Mouse (Mus musculus): ENCODE measurements around the gene Gm1110. TPM values are rescaled to one million over a fixed set of nuclear protein-coding genes. Genes with fewer than 3 reads are reported as not detected.
"Not testable (repeated sequence)": the region's sequence is repeated elsewhere in the genome, so short reads cannot be mapped to it uniquely, and the experiment has no call there.

The Gm1110 gene
- polyA plus RNA-seq (2014; fragmentation: Nextera tagmentation; extraction: Ambion mirVana), result 0.16 TPM in 1 of 2 replicates, not detected in the other

DNA sequence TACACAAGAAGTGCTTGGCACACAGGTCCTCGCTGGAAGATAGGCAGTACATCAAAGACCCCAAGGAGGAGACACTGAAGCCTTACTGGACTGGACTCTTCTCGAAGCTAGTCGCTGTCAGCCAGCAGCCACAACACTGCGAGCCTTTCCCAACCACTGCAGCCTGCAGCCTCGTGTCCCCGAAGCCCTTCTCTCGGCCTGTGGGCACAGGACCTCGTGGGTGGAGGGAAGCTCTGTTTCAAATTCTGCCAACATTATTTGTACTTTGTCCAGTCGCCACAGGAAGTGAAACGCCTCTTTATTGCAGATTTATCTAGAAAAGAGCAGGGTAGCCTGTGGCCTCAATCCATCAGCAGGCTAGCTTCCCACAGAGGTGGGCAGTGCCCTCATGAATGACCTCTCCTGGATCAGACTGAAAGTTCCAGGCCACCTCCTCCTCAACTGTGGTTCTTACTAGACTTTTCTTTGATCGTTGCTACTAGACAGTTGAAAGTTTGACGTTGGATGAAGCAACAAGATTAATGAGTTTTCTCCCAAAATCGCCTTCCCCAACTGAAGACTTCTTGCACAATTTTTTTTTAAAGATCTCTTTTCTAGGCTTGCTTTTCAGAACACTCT lies at the start of gene Gm1110:
Gene Gm1110, minus strand, starts transcription at position 203 of the 618 bp plus-strand sequence.
- H3K9me3 ChIP-seq (ENCODE audit: control insufficient read depth, low read length), result no peaks in the 10 kb centered on the region
- no peak within 1 kb of the TSS for H3K4me2 ChIP-seq (ENCODE audit: low read depth, low read length)
- H3K27ac ChIP-seq (replicated peaks; ENCODE audit: low read depth, low read length), result no peak within 1 kb of the TSS
- DNase-seq (ENCODE audit: low spot score) (no peak), ATAC-seq (ENCODE audit: low read depth) (no peak)
- no peaks in the 10 kb centered on the region for H3K27me3 ChIP-seq (replicated peaks; ENCODE audit: control insufficient read depth, insufficient read depth, low read length)
- WGBS, result 77% methylated on average over 13 of the region's 13 CpGs
- H3K4me1 ChIP-seq (ENCODE audit: control insufficient read depth, insufficient read depth, low read length), result no peaks in the 10 kb centered on the region
- no peak within 1 kb of the TSS for H3K9ac ChIP-seq (ENCODE audit: low read depth, low read length)
- H3K36me3 ChIP-seq (ENCODE audit: control insufficient read depth, insufficient read depth, low read length), result no peaks in the 10 kb centered on the region
- no peak within 1 kb of the TSS for H3K4me3 ChIP-seq (ENCODE audit: low read depth, low read length)

DNA sequence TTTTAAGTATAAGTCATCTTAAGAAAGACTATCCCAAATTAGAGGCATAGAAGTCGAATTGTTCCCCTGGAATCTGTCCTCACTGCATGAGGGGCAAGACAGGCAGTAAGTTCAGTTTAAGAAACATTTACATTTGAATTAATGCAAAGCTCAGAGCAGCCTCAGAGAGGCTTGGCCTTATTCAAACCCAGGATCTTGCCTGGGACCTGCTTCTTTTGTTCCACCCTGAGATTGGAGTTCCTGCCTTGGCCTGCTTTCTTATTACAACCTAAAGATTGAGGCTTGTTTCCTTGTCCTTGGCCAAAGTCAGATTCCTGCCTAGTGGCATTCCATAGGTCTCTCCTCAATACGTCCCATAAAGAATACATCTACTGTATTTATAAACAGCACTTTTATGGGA lies 24.9 kb upstream of the Gm1110 start:
- H3K9ac ChIP-seq (ENCODE audit: low read depth, low read length), result no peak overlapping the region
- no peaks in the 10 kb centered on the region for H3K4me1 ChIP-seq (ENCODE audit: control insufficient read depth, insufficient read depth, low read length)
- H3K4me2 ChIP-seq (ENCODE audit: low read depth, low read length), result no peak overlapping the region
- no peak overlapping the region for H3K4me3 ChIP-seq (ENCODE audit: low read depth, low read length)
- peaks cover 15% of the 10 kb centered on the region; the same call in 1 of the 2 replicates for H3K9me3 ChIP-seq (ENCODE audit: control insufficient read depth, low read length)
- DNase-seq (ENCODE audit: low spot score), result no peak
- ATAC-seq (ENCODE audit: low read depth), result no peak
- H3K27ac ChIP-seq (replicated peaks; ENCODE audit: low read depth, low read length), result no peak overlapping the region
- 61% methylated on average over 2 of the region's 2 CpGs for WGBS
- H3K36me3 ChIP-seq (ENCODE audit: control insufficient read depth, insufficient read depth, low read length), result no peaks in the 10 kb centered on the region
- H3K27me3 ChIP-seq (replicated peaks; ENCODE audit: control insufficient read depth, insufficient read depth, low read length), result no peaks in the 10 kb centered on the region

DNA sequence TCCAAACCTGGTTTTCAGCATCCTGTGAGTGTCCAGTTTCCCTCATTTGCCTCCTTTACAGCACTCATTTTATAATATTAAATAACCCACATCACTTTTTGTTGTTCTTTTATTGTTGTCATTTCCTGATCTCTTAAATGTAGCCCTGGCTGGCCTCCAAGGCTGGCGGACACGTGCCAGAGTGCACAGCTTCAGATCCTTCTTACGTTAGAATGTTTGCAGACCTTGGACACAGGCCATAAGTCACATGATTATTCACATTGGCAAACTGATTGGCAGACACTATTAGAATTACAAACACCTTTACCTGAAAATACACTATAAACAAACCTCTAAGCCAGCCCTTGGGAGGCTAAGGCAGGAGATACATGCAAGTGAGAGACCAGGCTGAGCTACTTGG lies 1.2 kb upstream of the Gm1110 start:
- H3K27ac ChIP-seq (replicated peaks; ENCODE audit: low read depth, low read length), result no peak overlapping the region
- no peak overlapping the region for H3K4me3 ChIP-seq (ENCODE audit: low read depth, low read length)
- no peaks in the 10 kb centered on the region for H3K27me3 ChIP-seq (replicated peaks; ENCODE audit: control insufficient read depth, insufficient read depth, low read length)
- H3K4me1 ChIP-seq (ENCODE audit: control insufficient read depth, insufficient read depth, low read length), result no peaks in the 10 kb centered on the region
- H3K9me3 ChIP-seq (ENCODE audit: control insufficient read depth, low read length), result no peaks in the 10 kb centered on the region
- no peak overlapping the region for H3K9ac ChIP-seq (ENCODE audit: low read depth, low read length)
- no peak; the same call in 1 of the 2 replicates for ATAC-seq (ENCODE audit: low read depth)
- no peaks in the 10 kb centered on the region for H3K36me3 ChIP-seq (ENCODE audit: control insufficient read depth, insufficient read depth, low read length)
- 44% methylated on average over 3 of the region's 3 CpGs for WGBS
- no peak overlapping the region for H3K4me2 ChIP-seq (ENCODE audit: low read depth, low read length)
- peak; percentile 17 for DNase-seq (ENCODE audit: low spot score)

DNA sequence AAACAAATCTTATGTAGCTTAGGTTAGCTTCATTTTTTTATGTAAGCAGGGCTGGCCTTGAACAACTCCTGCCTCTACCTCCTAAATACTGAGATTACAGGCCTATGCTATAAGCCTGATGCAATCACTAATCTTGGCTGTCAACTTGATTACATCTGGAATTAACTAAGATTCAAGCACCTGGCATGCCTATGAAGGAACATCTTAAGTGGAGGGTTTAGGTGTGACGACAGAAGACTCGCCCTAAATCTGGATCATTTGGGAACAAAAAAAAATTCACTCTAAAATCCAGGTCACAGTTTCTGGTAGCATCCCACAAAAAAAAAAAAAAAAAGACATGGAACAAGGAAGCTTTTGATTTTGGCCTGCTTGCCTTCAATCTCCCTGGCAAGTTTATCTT lies 3.1 kb downstream of the Gm1110 start:
- Histone ChIP-seq H3K9me3 (ENCODE audit: control insufficient read depth, low read length) (no peaks in the 10 kb centered on the region), H3K36me3 (ENCODE audit: control insufficient read depth, insufficient read depth, low read length) (no peaks in the 10 kb centered on the region), H3K4me1 (ENCODE audit: control insufficient read depth, insufficient read depth, low read length) (no peaks in the 10 kb centered on the region), H3K4me3 (ENCODE audit: low read depth, low read length) (no peak overlapping the region), H3K9ac (ENCODE audit: low read depth, low read length) (no peak overlapping the region), H3K27me3 (replicated peaks; ENCODE audit: control insufficient read depth, insufficient read depth, low read length) (no peaks in the 10 kb centered on the region), H3K27ac (replicated peaks; ENCODE audit: low read depth, low read length) (no peak overlapping the region), H3K4me2 (ENCODE audit: low read depth, low read length) (no peak overlapping the region)
- ATAC-seq (ENCODE audit: low read depth), result no peak
- no peak for DNase-seq (ENCODE audit: low spot score)
- WGBS, result 79% methylated on average over 2 of the region's 2 CpGs

DNA sequence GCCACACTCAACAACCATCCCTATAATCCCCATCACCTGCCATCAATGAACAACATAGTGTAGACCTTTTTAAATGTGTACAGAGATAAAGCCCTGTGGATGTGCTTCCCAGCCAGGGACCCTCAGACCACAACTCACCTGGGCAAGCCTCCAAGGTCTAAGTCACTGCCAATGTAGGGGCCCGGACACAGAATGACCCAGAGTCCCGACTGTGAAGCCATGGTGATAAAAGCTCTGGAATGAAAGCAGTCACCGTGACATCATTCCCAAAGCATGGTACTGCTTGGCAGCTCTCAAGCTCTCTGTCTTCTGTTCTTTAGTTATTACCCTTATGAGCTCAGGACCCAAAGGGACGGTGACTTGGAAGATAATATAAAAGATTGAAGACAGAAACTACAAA lies 9.8 kb downstream of the Gm1110 start:
- Histone ChIP-seq H3K36me3 (ENCODE audit: control insufficient read depth, insufficient read depth, low read length) (no peaks in the 10 kb centered on the region), H3K27ac (replicated peaks; ENCODE audit: low read depth, low read length) (no peak overlapping the region), H3K4me3 (ENCODE audit: low read depth, low read length) (no peak overlapping the region), H3K4me2 (ENCODE audit: low read depth, low read length) (no peak overlapping the region), H3K27me3 (replicated peaks; ENCODE audit: control insufficient read depth, insufficient read depth, low read length) (no peaks in the 10 kb centered on the region), H3K9me3 (ENCODE audit: control insufficient read depth, low read length) (no peaks in the 10 kb centered on the region), H3K9ac (ENCODE audit: low read depth, low read length) (no peak overlapping the region), H3K4me1 (ENCODE audit: control insufficient read depth, insufficient read depth, low read length) (no peaks in the 10 kb centered on the region)
- DNase-seq (ENCODE audit: low spot score) (no peak), ATAC-seq (ENCODE audit: low read depth) (no peak)
- 78% methylated on average over 4 of the region's 4 CpGs for whole genome bisulfite sequencing

DNA sequence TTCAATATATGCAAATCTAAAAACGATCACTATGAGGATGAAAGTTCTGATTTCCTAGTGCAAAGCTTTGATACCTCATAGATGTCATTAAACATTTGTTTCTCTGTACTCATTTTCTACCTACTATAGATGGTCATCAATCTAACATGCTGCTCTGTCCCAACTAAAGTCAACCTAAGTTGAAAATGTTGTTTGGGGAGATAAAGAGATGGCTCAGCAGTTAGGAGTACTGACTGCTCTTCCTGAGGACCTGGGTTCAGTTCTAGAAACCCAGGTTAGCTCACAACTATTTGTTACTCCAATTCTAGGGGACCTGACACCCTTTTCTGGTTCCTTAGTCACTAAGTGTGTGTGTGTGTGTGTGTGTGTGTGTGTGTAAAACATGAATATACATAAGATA lies 11.7 kb downstream of the Gm1110 start:
- H3K9me3 ChIP-seq (ENCODE audit: control insufficient read depth, low read length), result no peaks in the 10 kb centered on the region
- no peak overlapping the region for H3K4me2 ChIP-seq (ENCODE audit: low read depth, low read length)
- DNase-seq (ENCODE audit: low spot score) (no peak), ATAC-seq (ENCODE audit: low read depth) (no peak)
- H3K27me3 ChIP-seq (replicated peaks; ENCODE audit: control insufficient read depth, insufficient read depth, low read length), result no peaks in the 10 kb centered on the region
- H3K27ac ChIP-seq (replicated peaks; ENCODE audit: low read depth, low read length), result no peak overlapping the region
- H3K4me1 ChIP-seq (ENCODE audit: control insufficient read depth, insufficient read depth, low read length), result no peaks in the 10 kb centered on the region
- no peak overlapping the region for H3K4me3 ChIP-seq (ENCODE audit: low read depth, low read length)
- WGBS, result 76% methylated on average over 1 of the region's 1 CpGs
- no peaks in the 10 kb centered on the region for H3K36me3 ChIP-seq (ENCODE audit: control insufficient read depth, insufficient read depth, low read length)
- no peak overlapping the region for H3K9ac ChIP-seq (ENCODE audit: low read depth, low read length)

DNA sequence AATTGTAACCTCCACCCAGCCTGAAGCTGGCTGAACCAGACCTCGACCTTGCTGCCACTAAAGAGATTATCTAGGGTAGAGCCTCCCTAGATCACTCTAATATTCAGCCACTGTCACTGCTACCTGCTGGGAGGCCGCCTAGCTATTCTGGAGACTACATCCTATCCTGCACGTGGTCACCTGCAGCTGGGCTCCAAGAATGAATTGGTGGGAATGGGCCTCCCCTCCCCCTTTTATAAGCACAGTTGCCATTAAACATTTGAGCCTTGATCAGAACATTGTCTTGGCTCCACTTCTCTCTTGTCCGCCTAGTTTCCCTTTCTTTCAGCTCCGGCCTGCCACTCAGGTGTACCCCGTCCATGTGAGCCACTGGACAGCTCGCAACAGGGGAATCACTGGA lies 53.1 kb downstream of the Gm1110 start:
- not testable (repeated sequence) for DNase-seq (ENCODE audit: low spot score); H3K4me2 ChIP-seq (ENCODE audit: low read depth, low read length); H3K27ac ChIP-seq (replicated peaks; ENCODE audit: low read depth, low read length); ATAC-seq (ENCODE audit: low read depth); H3K9me3 ChIP-seq (ENCODE audit: control insufficient read depth, low read length); H3K9ac ChIP-seq (ENCODE audit: low read depth, low read length); H3K4me1 ChIP-seq (ENCODE audit: control insufficient read depth, insufficient read depth, low read length); H3K27me3 ChIP-seq (replicated peaks; ENCODE audit: control insufficient read depth, insufficient read depth, low read length); H3K36me3 ChIP-seq (ENCODE audit: control insufficient read depth, insufficient read depth, low read length); H3K4me3 ChIP-seq (ENCODE audit: low read depth, low read length)
- 81% methylated on average over 7 of the region's 7 CpGs for WGBS

DNA sequence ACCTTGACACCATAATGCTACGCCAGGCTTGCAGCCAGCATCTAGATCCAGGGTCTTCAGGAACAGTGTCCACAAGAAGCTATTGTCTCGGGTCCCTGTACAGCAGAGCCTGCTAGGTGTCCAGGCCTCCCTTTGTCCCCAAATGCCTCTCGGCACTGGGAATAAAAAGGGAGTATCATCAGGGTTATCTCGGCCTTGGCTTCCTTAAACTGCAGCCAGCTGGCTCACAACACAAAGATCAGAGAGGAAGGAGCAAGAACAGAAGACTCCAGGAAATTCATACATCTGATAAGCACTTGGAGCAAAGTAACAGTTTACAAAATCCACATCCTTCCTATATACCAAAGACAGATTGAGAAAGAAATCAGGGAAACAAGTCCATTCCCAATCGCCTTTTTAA lies 62.2 kb downstream of the Gm1110 start, which contains the start of gene Glb1l3:
Gene Glb1l3, minus strand, starts transcription at position 140 of the 400 bp plus-strand sequence.
- Histone ChIP-seq H3K4me2 (ENCODE audit: low read depth, low read length) (no peak within 1 kb of the TSS), H3K4me1 (ENCODE audit: control insufficient read depth, insufficient read depth, low read length) (no peaks in the 10 kb centered on the region), H3K4me3 (ENCODE audit: low read depth, low read length) (no peak within 1 kb of the TSS), H3K9ac (ENCODE audit: low read depth, low read length) (no peak within 1 kb of the TSS), H3K27me3 (replicated peaks; ENCODE audit: control insufficient read depth, insufficient read depth, low read length) (no peaks in the 10 kb centered on the region), H3K27ac (replicated peaks; ENCODE audit: low read depth, low read length) (no peak within 1 kb of the TSS), H3K36me3 (ENCODE audit: control insufficient read depth, insufficient read depth, low read length) (no peaks in the 10 kb centered on the region), H3K9me3 (ENCODE audit: control insufficient read depth, low read length) (no peaks in the 10 kb centered on the region)
- whole genome bisulfite sequencing, result 74% methylated on average over 5 of the region's 5 CpGs
- ATAC-seq (ENCODE audit: low read depth) (no peak), DNase-seq (ENCODE audit: low spot score) (no peak)

DNA sequence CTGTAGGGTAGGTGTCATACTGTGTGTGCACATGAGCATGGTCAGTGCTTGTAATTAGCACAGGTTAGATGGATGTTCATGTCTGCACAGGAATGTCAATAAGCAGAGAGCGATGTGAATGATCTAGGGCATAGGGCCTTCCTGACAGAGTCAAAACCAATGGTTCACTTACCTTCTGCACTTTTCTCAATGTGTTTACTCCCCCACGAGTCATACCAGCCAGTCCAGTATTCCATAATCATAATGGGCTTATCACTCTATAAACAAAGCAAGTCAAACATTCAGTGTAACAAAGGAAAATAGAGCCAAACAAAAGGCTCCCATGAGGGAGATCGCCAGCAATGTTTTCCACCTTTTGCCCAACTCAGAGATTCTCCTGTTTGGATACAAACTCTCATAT lies 91.8 kb downstream of the Gm1110 start:
- WGBS, result 83% methylated on average over 3 of the region's 3 CpGs
- Histone ChIP-seq H3K4me2 (ENCODE audit: low read depth, low read length) (no peak overlapping the region), H3K27ac (replicated peaks; ENCODE audit: low read depth, low read length) (no peak overlapping the region), H3K36me3 (ENCODE audit: control insufficient read depth, insufficient read depth, low read length) (no peaks in the 10 kb centered on the region), H3K4me1 (ENCODE audit: control insufficient read depth, insufficient read depth, low read length) (no peaks in the 10 kb centered on the region), H3K9me3 (ENCODE audit: control insufficient read depth, low read length) (no peaks in the 10 kb centered on the region), H3K4me3 (ENCODE audit: low read depth, low read length) (no peak overlapping the region), H3K9ac (ENCODE audit: low read depth, low read length) (no peak overlapping the region), H3K27me3 (replicated peaks; ENCODE audit: control insufficient read depth, insufficient read depth, low read length) (no peaks in the 10 kb centered on the region)
- ATAC-seq (ENCODE audit: low read depth), result no peak
- DNase-seq (ENCODE audit: low spot score), result no peak
